Mouse (Mus musculus): ENCODE results near the gene Tssk2.
A peak's percentile ranks its signal among the peaks of the same experiment; 100 is the strongest.

The Tssk2 gene

GRCm38 (mm10) chr16:17911052-17911595, 12.7 kb downstream of the Tssk2 start, which contains the start of gene Ess2:
Gene Ess2, minus strand, starts transcription at chr16:17911348.
- DNase-seq (ENCODE audit: low spot score), result peak; percentile 84

GRCm38 (mm10) chr16:17914307-17915249, 16.1 kb downstream of the Tssk2 start, which contains the start of gene Gsc2:
Gene Gsc2, minus strand, starts transcription at chr16:17915059.
- DNase-seq (ENCODE audit: low spot score), result peak; percentile 64

- no peak for DNase-seq (ENCODE audit: low spot score)
Observed at GRCm38 (mm10) chr16:17920586-17920985, 22.1 kb downstream of the Tssk2 start.

GRCm38 (mm10) chr16:17921325-17922162, 23.1 kb downstream of the Tssk2 start:
- peak; percentile 97 for DNase-seq (ENCODE audit: low spot score)

GRCm38 (mm10) chr16:17922163-17922538, 23.7 kb downstream of the Tssk2 start:
- peak; percentile 74 for DNase-seq (ENCODE audit: low spot score)

- peak; percentile 78 for DNase-seq (ENCODE audit: low spot score)
Observed at GRCm38 (mm10) chr16:17927351-17928082, 29.1 kb downstream of the Tssk2 start.

- peak; percentile 90 for DNase-seq (ENCODE audit: low spot score)
Observed at GRCm38 (mm10) chr16:17928087-17928580, 29.7 kb downstream of the Tssk2 start, which contains the start of gene Slc25a1. Gene Slc25a1, minus strand, starts transcription at chr16:17928219.

- DNase-seq (ENCODE audit: low spot score), result peak; percentile 85
Observed at GRCm38 (mm10) chr16:17928627-17929104, 30.2 kb downstream of the Tssk2 start.

- DNase-seq (ENCODE audit: low spot score), result no peak
Observed at GRCm38 (mm10) chr16:17929211-17929610, 30.8 kb downstream of the Tssk2 start.

GRCm38 (mm10) chr16:17929631-17930030, 31.2 kb downstream of the Tssk2 start:
- no peak for DNase-seq (ENCODE audit: low spot score)

- no peak for DNase-seq (ENCODE audit: low spot score)
Observed at GRCm38 (mm10) chr16:17931906-17932460, 33.5 kb downstream of the Tssk2 start.

- no peak for DNase-seq (ENCODE audit: low spot score)
Observed at GRCm38 (mm10) chr16:17933594-17934444, 35.4 kb downstream of the Tssk2 start.

GRCm38 (mm10) chr16:17934445-17934910, 36.0 kb downstream of the Tssk2 start:
- DNase-seq (ENCODE audit: low spot score), result no peak

- DNase-seq (ENCODE audit: low spot score), result no peak
Observed at GRCm38 (mm10) chr16:17936776-17937175, 38.3 kb downstream of the Tssk2 start.

GRCm38 (mm10) chr16:17938187-17938586, 39.8 kb downstream of the Tssk2 start:
- no peak for DNase-seq (ENCODE audit: low spot score)

- peak; percentile 80 for DNase-seq (ENCODE audit: low spot score)
Observed at GRCm38 (mm10) chr16:17938821-17939220, 40.4 kb downstream of the Tssk2 start.

GRCm38 (mm10) chr16:17939255-17939751, 40.9 kb downstream of the Tssk2 start:
- DNase-seq (ENCODE audit: low spot score), result no peak

GRCm38 (mm10) chr16:17943466-17943865, 45.0 kb downstream of the Tssk2 start:
- DNase-seq (ENCODE audit: low spot score), result no peak

GRCm38 (mm10) chr16:17945081-17945831, 46.8 kb downstream of the Tssk2 start:
- DNase-seq (ENCODE audit: low spot score), result no peak
